Mouse (Mus musculus) neural tube, embryonic 11.5 days (tissue): ENCODE results near the gene Sart1. TPM values are rescaled to one million over a fixed set of nuclear protein-coding genes. Genes with fewer than 3 reads are reported as not detected.

Experiments used
- ATAC-seq: fragments of 200-750 bp; cut with Nextera tagmentation; 2 replicates; pipeline ENCODE4 v1.8.0; 2017; ENCODE audit warnings: moderate number of reproducible peaks, mild to moderate bottlenecking, moderate TSS enrichment, moderate library complexity; ENCODE audit not compliant: insufficient read depth, low FRiP score, low TSS enrichment
- DNase-seq: peaks from one replicate; pipeline ENCODE4 v3.0.0-alpha.2; 2015; ENCODE audit warnings: low spot score
- H3K27ac ChIP-seq: fragments of 300-500 bp; sonication (generic); 2 replicates; pipeline ENCODE4 v1.5.1; 2014; ENCODE audit warnings: low read depth, mild to moderate bottlenecking, low read length
- H3K27me3 ChIP-seq: fragments of 300-500 bp; sonication (generic); 2 replicates; pipeline ENCODE4 v1.6.1; 2014; ENCODE audit warnings: mild to moderate bottlenecking, low read length, mixed read lengths; ENCODE audit not compliant: control insufficient read depth, insufficient read depth
- H3K36me3 ChIP-seq: fragments of 300-500 bp; sonication (generic); 2 replicates; pipeline ENCODE4 v1.6.1; 2014; ENCODE audit warnings: mild to moderate bottlenecking, low read length, moderate library complexity, mixed read lengths; ENCODE audit not compliant: control insufficient read depth, insufficient read depth
- H3K4me1 ChIP-seq: fragments of 300-500 bp; sonication (generic); 2 replicates; pipeline ENCODE4 v1.6.1; 2014; ENCODE audit warnings: low read length, mixed read lengths; ENCODE audit not compliant: control insufficient read depth, insufficient read depth
- H3K4me2 ChIP-seq: fragments of 300-500 bp; sonication (generic); 2 replicates; pipeline ENCODE4 v1.6.1; 2014; ENCODE audit warnings: low read depth, mild to moderate bottlenecking, moderate library complexity
- H3K4me3 ChIP-seq: fragments of 300-500 bp; sonication (generic); 2 replicates; pipeline ENCODE4 v1.5.1; 2014; ENCODE audit warnings: low read depth, low read length
- H3K9ac ChIP-seq: fragments of 300-500 bp; sonication (generic); 2 replicates; pipeline ENCODE4 v1.6.1; 2014; ENCODE audit warnings: mild to moderate bottlenecking, low read length
- H3K9me3 ChIP-seq: fragments of 300-500 bp; sonication (generic); 2 replicates; pipeline ENCODE4 v1.6.1; 2016; ENCODE audit warnings: low read length; ENCODE audit not compliant: control insufficient read depth
- WGBS: fragments of 180-500 bp; shearing (Covaris S2); extraction: QIAGEN DNeasy Blood & Tissue Kit; methylation state at CpG from one replicate; pipeline ENCODE4 v1.1.7; 2014; 5-methylcytosine and 5-hydroxymethylcytosine counted together
- polyA plus RNA-seq: library from polyadenylated mRNA; unstranded; fragments of >200 nt; fragmentation: Nextera tagmentation; extraction: Ambion mirVana; gene quantifications from 2 replicates; pipeline ENCODE4 v1.2.1, GENCODE M21; 2014

The Sart1 gene
- polyA plus RNA-seq, 1 experiment from 2014 or later = 79.9 TPM

DNA sequence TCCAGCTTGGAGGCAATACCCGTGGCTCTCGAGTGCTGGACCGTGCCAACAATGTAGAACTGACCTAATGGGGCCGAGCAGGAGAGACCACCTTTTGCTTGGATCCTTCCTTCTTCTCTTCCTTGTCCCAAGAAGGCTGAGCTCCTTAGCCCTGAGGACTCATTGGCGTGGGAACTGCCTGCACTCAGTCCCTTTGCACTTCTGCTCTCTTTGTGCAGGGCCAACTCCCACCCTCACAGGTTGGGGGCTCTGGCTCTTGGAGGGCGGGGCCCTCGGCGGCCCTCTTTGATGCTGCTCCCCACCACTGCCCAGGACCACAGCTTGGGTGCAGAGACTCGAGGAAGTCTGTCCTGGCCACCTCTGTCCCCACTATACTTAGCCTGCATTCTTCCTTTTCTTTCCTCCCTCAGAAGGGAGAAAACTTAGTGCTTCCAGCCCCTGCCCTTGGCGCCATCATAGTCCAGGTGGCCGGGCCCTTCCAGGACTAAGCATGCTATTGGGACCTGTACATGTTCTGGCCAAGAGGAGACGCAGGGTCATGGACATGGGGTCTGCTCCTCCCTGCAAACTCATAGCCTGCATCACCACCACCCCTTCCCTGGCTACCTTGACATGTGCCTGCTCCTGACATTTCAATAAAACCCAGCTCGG lies 38.3 kb upstream of the Sart1 start:
- no peak overlapping the region for H3K4me3 ChIP-seq
- no peaks in the 10 kb centered on the region for H3K9me3 ChIP-seq
- no peaks in the 10 kb centered on the region for H3K27me3 ChIP-seq
- ATAC-seq = no peak
- no peak overlapping the region for H3K9ac ChIP-seq
- no peak overlapping the region for H3K4me2 ChIP-seq
- peaks cover 17% of the 10 kb centered on the region for H3K4me1 ChIP-seq
- DNase-seq = no peak
- H3K27ac ChIP-seq = no peak overlapping the region
- WGBS = 89% methylated on average over 13 of the region's 13 CpGs
- peaks cover 10% of the 10 kb centered on the region for H3K36me3 ChIP-seq

DNA sequence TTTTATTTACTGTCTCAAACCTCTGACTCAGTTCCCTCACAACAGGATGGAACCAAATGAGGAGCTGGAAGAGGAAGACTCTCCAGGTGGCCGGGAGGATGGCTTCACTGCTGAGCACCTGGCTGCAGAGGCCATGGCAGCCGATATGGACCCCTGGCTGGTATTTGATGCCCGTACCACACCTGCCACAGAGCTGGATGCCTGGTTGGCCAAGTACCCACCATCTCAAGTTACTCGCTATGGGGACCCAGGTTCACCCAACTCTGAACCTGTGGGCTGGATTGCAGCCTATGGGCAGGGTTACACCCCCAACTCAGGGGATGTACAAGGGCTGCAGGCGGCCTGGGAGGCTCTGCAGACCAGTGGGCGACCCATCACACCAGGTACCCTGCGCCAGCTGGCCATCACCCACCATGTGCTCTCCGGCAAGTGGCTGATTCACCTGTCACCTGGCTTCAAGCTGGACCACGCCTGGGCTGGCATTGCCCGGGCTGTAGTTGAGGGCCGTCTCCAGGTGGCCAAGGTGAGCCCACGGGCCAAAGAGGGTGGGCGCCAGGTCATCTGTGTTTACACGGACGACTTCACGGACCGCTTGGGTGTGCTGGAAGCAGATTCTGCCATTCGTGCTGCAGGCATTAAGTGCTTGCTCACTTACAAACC lies 37.5 kb upstream of the Sart1 start:
- peaks cover 17% of the 10 kb centered on the region for H3K4me1 ChIP-seq
- H3K4me3 ChIP-seq = peak overlapping the region; percentile 64
- no peak for DNase-seq
- H3K9me3 ChIP-seq = no peaks in the 10 kb centered on the region
- ATAC-seq = no peak
- no peak overlapping the region for H3K27ac ChIP-seq
- 86% methylated on average over 18 of the region's 18 CpGs for WGBS
- peak overlapping the region; percentile 75 for H3K9ac ChIP-seq
- peak overlapping the region; percentile 75 for H3K4me2 ChIP-seq
- no peaks in the 10 kb centered on the region for H3K27me3 ChIP-seq
- H3K36me3 ChIP-seq = peaks cover 10% of the 10 kb centered on the region

DNA sequence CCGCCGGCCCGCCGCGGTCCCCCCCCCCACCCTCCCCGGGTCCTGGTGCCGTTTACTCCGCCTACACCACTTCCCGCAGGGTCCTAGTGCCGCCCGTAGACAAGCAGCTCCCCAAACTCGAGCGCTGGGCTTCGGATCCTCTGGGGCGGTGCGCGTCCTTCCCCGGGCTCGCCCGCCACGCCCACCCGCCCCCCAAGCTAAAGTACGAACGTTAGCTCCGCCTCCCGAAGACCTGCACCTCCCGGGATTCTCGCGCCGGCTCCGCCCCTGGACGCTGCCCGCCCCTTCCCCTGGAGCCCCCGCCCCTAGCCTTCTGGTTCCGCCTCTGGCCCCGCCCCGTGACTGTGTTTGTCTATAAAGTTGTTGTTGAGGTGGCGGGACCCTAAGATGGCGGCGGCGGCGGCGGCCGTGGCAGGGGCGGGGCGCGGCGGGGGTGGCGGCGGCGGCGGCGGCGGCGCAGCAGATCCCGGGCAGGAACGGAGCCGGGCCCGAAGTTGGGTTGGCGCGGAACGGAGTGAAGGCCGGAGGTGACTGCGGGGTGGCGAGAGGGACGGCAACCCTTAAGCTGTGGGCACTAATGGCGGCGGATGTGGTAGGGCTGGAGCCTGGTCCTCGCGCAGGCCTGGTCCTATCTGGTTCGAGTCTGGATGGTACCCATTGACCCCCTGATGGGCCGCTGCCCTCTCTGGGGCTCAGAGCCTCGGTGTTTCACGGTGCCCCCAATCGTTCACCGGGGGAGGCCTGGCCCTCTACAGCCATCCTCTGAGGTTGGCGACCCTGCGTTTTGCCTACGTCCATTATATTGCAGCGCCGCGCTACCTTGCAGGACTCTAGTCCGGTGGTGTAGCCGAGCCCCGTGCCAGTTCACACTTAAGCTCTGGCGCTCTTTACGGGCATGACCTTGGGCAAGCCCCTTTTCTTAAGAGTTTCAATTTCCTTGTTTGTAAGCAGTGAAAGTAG lies 36.6 kb upstream of the Sart1 start, which contains the start of the genes Drap1 and AI837181:
Drap1 (minus strand) TSS at position 198 of the 960 bp plus-strand sequence.
AI837181 (plus strand) TSS at position 363 of the 960 bp plus-strand sequence.
- H3K36me3 ChIP-seq = peaks cover 15% of the 10 kb centered on the region

DNA sequence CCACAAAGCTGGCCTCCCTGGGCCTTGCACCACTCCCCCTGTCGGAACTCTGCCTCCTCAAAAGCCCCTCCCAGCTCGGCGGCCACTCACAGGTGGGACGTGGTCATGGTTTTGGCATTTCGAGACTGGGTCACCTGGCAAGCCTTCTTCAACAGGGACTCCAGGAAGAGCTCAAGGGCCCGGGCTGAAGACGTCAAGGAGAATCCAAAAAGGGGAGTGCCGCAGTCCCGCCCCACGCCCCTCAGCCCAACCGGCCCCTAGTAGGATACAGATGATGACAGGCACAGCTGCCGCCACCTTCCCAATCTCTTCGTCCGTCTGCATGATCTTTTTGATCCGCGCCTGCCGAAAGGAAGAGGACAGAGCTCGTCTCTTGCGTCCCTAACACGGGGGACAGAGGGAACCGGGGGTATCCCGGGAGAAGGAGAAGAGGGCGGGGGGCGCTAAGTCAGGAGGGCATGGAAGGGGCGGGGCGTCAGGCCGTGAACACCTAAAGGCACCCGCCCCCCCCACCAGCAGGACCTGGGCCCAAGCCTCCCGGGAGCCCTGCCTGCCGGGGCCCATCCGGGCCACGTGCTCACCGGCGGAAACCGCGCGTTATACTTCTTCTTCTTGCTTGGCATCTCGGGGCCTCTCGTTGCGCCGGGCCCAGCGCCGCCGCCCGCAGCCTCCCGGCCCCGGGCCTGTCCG lies 35.7 kb upstream of the Sart1 start:
- Histone ChIP-seq H3K27ac (peak overlapping the region; percentile 80), H3K4me3 (peak overlapping the region; percentile 64), H3K9me3 (no peaks in the 10 kb centered on the region), H3K4me2 (peak overlapping the region; percentile 87), H3K27me3 (no peaks in the 10 kb centered on the region), H3K9ac (peak overlapping the region; percentile 81), H3K4me1 (peaks cover 17% of the 10 kb centered on the region), H3K36me3 (peaks cover 15% of the 10 kb centered on the region)
- ATAC-seq (peak; percentile 69), DNase-seq (peak; percentile 77)
- WGBS = under 1% methylated on average over 35 of the region's 48 CpGs

More for the DNA sequence above, 36.6 kb upstream of the Sart1 start, which contains the start of the genes Drap1 and AI837181:
- Histone ChIP-seq H3K4me3 (peak within 1 kb of the TSS; percentile 64), H3K27me3 (no peaks in the 10 kb centered on the region), H3K9me3 (no peaks in the 10 kb centered on the region), H3K9ac (peak within 1 kb of the TSS; percentile 81), H3K27ac (peak within 1 kb of the TSS; percentile 80), H3K4me1 (peaks cover 17% of the 10 kb centered on the region), H3K4me2 (peak within 1 kb of the TSS; percentile 87)
- peak; percentile 87 for ATAC-seq
- under 1% methylated on average over 64 of the region's 87 CpGs for WGBS
- peak; percentile 97 for DNase-seq

DNA sequence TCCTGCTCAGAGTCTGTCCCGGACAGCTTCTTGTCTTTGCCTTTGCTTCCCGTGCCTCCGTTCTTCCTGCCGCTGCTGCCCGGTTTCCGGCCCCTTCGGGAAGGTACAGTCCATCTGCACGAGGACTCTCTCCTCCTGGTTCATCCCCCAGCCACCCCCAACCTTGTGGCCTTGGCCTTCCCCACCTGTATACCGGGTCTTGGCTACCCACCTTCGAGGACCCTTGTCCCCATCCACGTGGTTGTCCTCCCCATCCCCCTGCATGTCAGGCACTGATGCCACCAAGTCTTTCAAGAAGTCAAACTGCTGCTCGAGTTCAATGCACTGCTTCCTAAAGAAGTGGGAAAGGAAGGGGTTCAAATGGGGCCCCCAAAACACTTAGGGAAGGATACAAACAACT lies 35.1 kb upstream of the Sart1 start:
- H3K4me1 ChIP-seq = peaks cover 17% of the 10 kb centered on the region
- peak overlapping the region; percentile 87 for H3K4me2 ChIP-seq
- H3K27ac ChIP-seq = no peak overlapping the region
- H3K4me3 ChIP-seq = peak overlapping the region; percentile 64
- peaks cover 15% of the 10 kb centered on the region for H3K36me3 ChIP-seq
- H3K9ac ChIP-seq = peak overlapping the region; percentile 81
- 75% methylated on average over 12 of the region's 12 CpGs for WGBS
- DNase-seq (no peak), ATAC-seq (no peak)
- no peaks in the 10 kb centered on the region for H3K27me3 ChIP-seq
- H3K9me3 ChIP-seq = no peaks in the 10 kb centered on the region

DNA sequence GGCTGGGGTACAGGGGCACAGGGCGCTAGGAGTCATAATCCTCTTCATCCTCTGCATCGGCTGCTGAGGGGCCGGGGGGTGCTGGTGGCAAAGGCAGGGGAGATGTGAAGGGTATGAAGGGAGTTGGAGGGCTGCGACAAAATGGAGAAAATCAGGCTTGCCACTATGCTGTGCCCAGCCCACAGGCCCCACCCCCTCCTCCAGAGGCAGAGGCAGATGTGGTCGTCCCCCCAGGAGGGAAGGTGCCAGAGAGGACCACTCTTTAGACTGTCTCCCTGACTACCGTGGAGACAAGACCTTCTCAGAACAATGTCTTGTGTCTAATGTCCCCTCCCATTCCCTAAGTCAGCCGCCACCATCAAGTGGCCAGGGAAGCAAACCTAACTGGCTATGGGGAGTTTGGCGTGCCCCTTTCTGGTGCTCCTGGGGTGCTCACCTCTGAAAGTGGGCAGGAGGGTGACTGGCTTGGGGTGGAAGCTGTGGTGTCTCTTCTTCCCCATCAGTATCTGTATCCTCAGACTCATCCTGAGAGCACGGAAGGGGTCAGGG lies 34.5 kb upstream of the Sart1 start:
- peak overlapping the region; percentile 64; the same call in 1 of the 2 replicates for H3K4me3 ChIP-seq
- H3K36me3 ChIP-seq = peaks cover 15% of the 10 kb centered on the region
- H3K9ac ChIP-seq = no peak overlapping the region
- 0 out of 2 replicates have a peak overlapping the region, but pooled peaks have one; percentile 87 for H3K4me2 ChIP-seq
- H3K27ac ChIP-seq = no peak overlapping the region
- no peak for ATAC-seq
- 74% methylated on average over 9 of the region's 9 CpGs for WGBS
- peaks cover 17% of the 10 kb centered on the region for H3K4me1 ChIP-seq
- no peaks in the 10 kb centered on the region for H3K27me3 ChIP-seq
- DNase-seq = no peak
- no peaks in the 10 kb centered on the region for H3K9me3 ChIP-seq

DNA sequence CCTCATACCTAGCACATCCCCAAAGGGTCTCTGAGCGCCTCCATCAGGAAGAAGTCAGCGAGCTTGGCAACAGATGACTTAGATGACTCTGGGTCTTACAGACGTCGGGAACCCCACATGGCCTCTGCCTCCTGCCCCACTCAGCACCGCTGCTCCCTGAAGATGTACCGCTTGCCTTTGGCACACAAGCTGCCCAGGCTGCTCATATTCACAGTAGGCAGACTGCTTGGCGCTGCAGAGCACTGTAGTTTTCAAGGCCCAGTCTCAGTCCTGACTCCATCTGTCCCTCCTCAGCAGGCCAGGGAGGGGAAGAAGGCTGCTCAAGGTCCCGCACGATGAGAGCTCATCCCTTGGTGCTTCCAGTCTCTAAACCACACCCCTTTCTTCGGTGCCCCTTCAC lies 33.8 kb upstream of the Sart1 start:
- Histone ChIP-seq H3K27me3 (no peaks in the 10 kb centered on the region), H3K4me2 (no peak overlapping the region), H3K9me3 (no peaks in the 10 kb centered on the region), H3K9ac (no peak overlapping the region), H3K4me1 (peaks cover 17% of the 10 kb centered on the region), H3K27ac (no peak overlapping the region), H3K4me3 (no peak overlapping the region), H3K36me3 (peaks cover 15% of the 10 kb centered on the region)
- no peak for ATAC-seq
- 90% methylated on average over 10 of the region's 10 CpGs for WGBS
- no peak for DNase-seq

DNA sequence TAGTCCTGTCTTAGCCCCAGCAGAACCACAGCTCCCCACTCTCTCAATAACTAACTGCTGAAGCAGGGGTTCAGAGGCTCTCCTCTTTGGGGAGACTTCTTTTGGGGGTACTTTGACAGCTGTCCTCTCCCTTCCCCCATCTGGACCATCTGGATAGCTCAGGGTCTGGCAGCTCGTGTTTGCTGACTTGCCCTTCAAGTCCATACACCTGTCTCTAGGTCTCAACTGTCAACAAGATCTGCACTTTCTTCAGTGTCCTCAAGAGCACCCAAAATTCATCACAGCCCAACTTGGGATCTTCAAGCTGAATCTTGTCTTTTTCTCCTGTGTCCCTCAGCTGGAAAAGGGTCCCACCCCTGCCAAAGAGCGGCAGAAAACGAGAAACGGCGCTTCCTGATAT lies 33.3 kb upstream of the Sart1 start:
- peaks cover 11% of the 10 kb centered on the region for H3K36me3 ChIP-seq
- H3K9me3 ChIP-seq = no peaks in the 10 kb centered on the region
- no peak overlapping the region for H3K27ac ChIP-seq
- H3K4me1 ChIP-seq = peaks cover 17% of the 10 kb centered on the region
- 91% methylated on average over 5 of the region's 5 CpGs for WGBS
- ATAC-seq = no peak
- no peak overlapping the region for H3K9ac ChIP-seq
- no peak for DNase-seq
- no peak overlapping the region for H3K4me2 ChIP-seq
- no peaks in the 10 kb centered on the region for H3K27me3 ChIP-seq
- H3K4me3 ChIP-seq = no peak overlapping the region
